Mouse (Mus musculus): ENCODE data around the gene Bace1. TPM values are rescaled to one million over a fixed set of nuclear protein-coding genes. Genes with fewer than 3 reads are reported as not detected.

Gene Bace1
- polyA plus RNA-seq, 1 experiment from 2014 or later, result 35.2 TPM

DNA sequence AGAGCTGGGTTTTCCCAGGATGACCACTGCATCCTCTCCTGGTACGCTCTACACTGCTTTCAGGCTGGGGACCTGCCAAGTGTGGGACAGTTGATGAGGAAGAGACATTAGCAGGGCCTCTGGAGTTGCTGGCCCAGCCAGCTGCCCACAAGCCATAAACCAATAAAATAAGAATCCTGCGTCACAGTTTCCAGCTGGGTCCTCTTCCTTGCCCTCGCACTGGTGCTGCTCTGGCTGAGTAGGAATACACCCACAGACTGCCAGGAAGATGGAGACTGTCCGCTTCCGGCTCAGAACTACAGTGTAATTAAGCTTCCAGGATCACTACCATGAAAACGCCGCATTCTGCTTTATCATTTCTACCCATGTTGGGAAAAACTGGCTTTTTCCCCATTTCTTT is 23.4 kb downstream of the Bace1 start:
- H3K27ac ChIP-seq (ENCODE audit: low read length), result no peak overlapping the region
- no peaks in the 10 kb centered on the region for H3K27me3 ChIP-seq (ENCODE audit: insufficient read depth, low read length)
- no peak overlapping the region for H3K9ac ChIP-seq (replicated peaks; ENCODE audit: low read length)
- H3K4me3 ChIP-seq (ENCODE audit: low read length), result no peak overlapping the region
- 69% methylated on average over 7 of the region's 7 CpGs for WGBS
- peaks cover 68% of the 10 kb centered on the region for H3K36me3 ChIP-seq (ENCODE audit: insufficient read depth, low read length)
- no peak for ATAC-seq (ENCODE audit: low FRiP score, low TSS enrichment)
- no peak overlapping the region for H3K4me2 ChIP-seq (replicated peaks; ENCODE audit: low read depth, low read length)
- H3K9me3 ChIP-seq (ENCODE audit: low read length), result no peaks in the 10 kb centered on the region
- H3K4me1 ChIP-seq (ENCODE audit: insufficient read depth, low read length), result no peaks in the 10 kb centered on the region

DNA sequence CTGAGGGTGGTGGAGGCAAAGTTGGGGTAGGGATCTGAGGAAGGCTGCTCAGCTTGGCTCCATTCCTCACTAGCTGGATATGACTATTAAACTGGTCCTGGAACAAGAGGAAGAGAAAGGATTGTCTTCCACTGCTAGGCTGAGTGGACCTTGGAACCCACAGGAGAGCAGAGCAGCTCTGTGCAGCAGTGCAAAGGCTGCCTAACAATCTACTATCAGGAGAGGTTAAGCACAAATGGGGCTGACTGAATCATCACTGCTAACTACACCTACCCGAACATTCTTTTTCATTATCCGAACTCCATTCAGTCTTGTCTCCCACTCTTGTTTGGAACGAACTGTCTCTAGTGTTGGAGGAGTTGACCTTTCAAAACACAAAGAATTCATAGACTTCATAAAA is 30.8 kb downstream of the Bace1 start:
- Histone ChIP-seq H3K4me1 (ENCODE audit: insufficient read depth, low read length) (no peaks in the 10 kb centered on the region), H3K9me3 (ENCODE audit: low read length) (no peaks in the 10 kb centered on the region), H3K9ac (replicated peaks; ENCODE audit: low read length) (no peak overlapping the region), H3K36me3 (ENCODE audit: insufficient read depth, low read length) (peaks cover 51% of the 10 kb centered on the region), H3K27ac (ENCODE audit: low read length) (no peak overlapping the region), H3K4me2 (replicated peaks; ENCODE audit: low read depth, low read length) (no peak overlapping the region), H3K27me3 (ENCODE audit: insufficient read depth, low read length) (no peaks in the 10 kb centered on the region), H3K4me3 (ENCODE audit: low read length) (no peak overlapping the region)
- 94% methylated on average over 3 of the region's 3 CpGs for WGBS
- ATAC-seq (ENCODE audit: low FRiP score, low TSS enrichment), result no peak

DNA sequence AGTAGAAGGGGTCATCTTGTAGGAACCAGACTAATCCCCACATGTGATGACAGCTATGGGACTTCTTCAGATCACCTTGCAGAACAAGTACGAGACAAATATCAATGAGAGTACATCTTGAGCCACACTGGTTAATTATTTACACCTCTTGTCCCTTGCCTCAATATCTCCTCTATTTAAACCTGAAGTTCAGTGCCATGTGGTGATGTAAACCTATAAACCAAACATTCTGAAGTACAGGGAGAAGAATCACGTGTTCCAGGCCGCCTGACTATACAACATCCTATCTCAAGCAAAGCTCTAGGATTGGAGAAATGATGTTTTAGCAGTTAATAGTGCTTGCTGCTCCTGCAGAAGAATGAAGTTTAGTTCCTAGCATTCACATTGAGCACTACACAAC is 31.9 kb downstream of the Bace1 start:
- Histone ChIP-seq H3K4me1 (ENCODE audit: insufficient read depth, low read length) (no peaks in the 10 kb centered on the region), H3K27me3 (ENCODE audit: insufficient read depth, low read length) (no peaks in the 10 kb centered on the region), H3K36me3 (ENCODE audit: insufficient read depth, low read length) (peaks cover 46% of the 10 kb centered on the region), H3K27ac (ENCODE audit: low read length) (no peak overlapping the region), H3K9ac (replicated peaks; ENCODE audit: low read length) (no peak overlapping the region), H3K9me3 (ENCODE audit: low read length) (no peaks in the 10 kb centered on the region), H3K4me3 (ENCODE audit: low read length) (no peak overlapping the region), H3K4me2 (replicated peaks; ENCODE audit: low read depth, low read length) (no peak overlapping the region)
- no peak for ATAC-seq (ENCODE audit: low FRiP score, low TSS enrichment)
- 93% methylated on average over 3 of the region's 3 CpGs for WGBS

DNA sequence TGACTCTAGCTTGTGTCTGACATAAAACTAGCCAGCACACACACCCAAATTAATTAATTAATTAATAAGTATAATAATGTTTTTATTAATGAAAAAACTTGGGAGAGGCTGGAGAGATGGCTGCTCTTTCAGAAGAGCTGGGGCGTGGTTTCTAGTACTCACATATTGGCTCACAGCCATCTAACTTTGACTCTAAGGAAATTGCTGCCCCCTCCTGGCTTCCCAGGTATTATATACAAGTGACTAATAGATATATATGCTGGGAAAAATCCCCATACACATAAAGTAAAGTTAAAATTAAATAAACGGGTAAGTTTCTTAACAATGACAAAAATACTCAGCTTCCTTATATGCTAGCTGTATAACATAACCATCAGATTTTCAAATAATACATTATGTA is 39.5 kb downstream of the Bace1 start:
- no peaks in the 10 kb centered on the region for H3K9me3 ChIP-seq (ENCODE audit: low read length)
- ATAC-seq (ENCODE audit: low FRiP score, low TSS enrichment), result no peak
- H3K9ac ChIP-seq (replicated peaks; ENCODE audit: low read length), result no peak overlapping the region
- H3K4me2 ChIP-seq (replicated peaks; ENCODE audit: low read depth, low read length), result no peak overlapping the region
- peaks cover 18% of the 10 kb centered on the region for H3K36me3 ChIP-seq (ENCODE audit: insufficient read depth, low read length)
- 81% methylated on average over 2 of the region's 2 CpGs for WGBS
- no peak overlapping the region for H3K4me3 ChIP-seq (ENCODE audit: low read length)
- no peaks in the 10 kb centered on the region for H3K27me3 ChIP-seq (ENCODE audit: insufficient read depth, low read length)
- no peak overlapping the region for H3K27ac ChIP-seq (ENCODE audit: low read length)
- H3K4me1 ChIP-seq (ENCODE audit: insufficient read depth, low read length), result no peaks in the 10 kb centered on the region

DNA sequence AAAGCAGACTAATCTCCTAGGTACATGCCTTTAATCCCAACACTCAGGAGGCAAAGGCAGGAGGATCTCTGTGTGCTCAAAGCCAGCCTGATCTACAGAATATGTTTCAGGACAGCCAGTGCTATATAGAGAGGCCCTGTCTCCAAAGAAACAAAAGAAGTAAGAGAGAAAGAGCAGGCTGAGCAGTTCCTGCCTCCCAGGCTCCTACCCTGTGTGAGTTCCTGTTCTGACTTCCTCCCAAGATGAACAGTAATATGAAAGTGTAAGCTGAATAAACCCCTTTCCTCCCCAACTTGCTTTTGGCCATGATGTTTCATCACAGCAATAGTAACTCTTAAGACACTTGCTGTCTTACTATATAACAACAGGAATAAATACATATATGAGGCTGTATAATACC is 55.3 kb downstream of the Bace1 start:
- ATAC-seq (ENCODE audit: low FRiP score, low TSS enrichment), result no peak
- no peak overlapping the region for H3K4me2 ChIP-seq (replicated peaks; ENCODE audit: low read depth, low read length)
- H3K4me1 ChIP-seq (ENCODE audit: insufficient read depth, low read length), result no peaks in the 10 kb centered on the region
- H3K9ac ChIP-seq (replicated peaks; ENCODE audit: low read length), result no peak overlapping the region
- H3K27ac ChIP-seq (ENCODE audit: low read length), result no peak overlapping the region
- H3K27me3 ChIP-seq (ENCODE audit: insufficient read depth, low read length), result no peaks in the 10 kb centered on the region
- H3K36me3 ChIP-seq (ENCODE audit: insufficient read depth, low read length), result peaks cover 55% of the 10 kb centered on the region
- no peak overlapping the region for H3K4me3 ChIP-seq (ENCODE audit: low read length)
- no peaks in the 10 kb centered on the region for H3K9me3 ChIP-seq (ENCODE audit: low read length)

DNA sequence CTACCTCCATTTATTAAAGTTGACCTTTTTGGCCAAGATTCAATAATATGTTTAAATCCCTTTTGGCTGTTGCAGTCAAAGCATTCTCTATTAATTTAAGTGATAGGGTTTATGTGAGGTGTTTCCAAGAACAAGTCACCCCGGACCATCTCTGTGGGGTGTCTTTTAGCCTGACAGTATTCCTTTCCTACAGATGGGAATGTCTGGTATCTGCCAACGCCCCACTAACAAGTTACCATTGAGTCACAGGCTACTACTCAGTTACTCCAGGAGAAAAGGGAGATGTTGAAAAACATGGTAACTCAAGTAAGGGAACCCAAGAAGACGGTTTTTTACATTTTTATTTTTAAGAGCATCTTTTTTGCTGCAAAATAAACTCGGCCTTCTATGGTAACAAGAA is 66.8 kb downstream of the Bace1 start:
- 50% methylated on average over 4 of the region's 4 CpGs for WGBS
- H3K27me3 ChIP-seq (ENCODE audit: insufficient read depth, low read length), result no peaks in the 10 kb centered on the region
- H3K4me1 ChIP-seq (ENCODE audit: insufficient read depth, low read length), result peaks cover 22% of the 10 kb centered on the region
- peaks cover 21% of the 10 kb centered on the region for H3K36me3 ChIP-seq (ENCODE audit: insufficient read depth, low read length)
- no peak overlapping the region for H3K27ac ChIP-seq (ENCODE audit: low read length)
- peak overlapping the region; percentile 96; the same call in 1 of the 2 replicates for H3K9ac ChIP-seq (replicated peaks; ENCODE audit: low read length)
- peak overlapping the region; percentile 68 for H3K4me2 ChIP-seq (replicated peaks; ENCODE audit: low read depth, low read length)
- no peaks in the 10 kb centered on the region for H3K9me3 ChIP-seq (ENCODE audit: low read length)
- ATAC-seq (ENCODE audit: low FRiP score, low TSS enrichment), result no peak
- peak overlapping the region; percentile 94 for H3K4me3 ChIP-seq (ENCODE audit: low read length)

DNA sequence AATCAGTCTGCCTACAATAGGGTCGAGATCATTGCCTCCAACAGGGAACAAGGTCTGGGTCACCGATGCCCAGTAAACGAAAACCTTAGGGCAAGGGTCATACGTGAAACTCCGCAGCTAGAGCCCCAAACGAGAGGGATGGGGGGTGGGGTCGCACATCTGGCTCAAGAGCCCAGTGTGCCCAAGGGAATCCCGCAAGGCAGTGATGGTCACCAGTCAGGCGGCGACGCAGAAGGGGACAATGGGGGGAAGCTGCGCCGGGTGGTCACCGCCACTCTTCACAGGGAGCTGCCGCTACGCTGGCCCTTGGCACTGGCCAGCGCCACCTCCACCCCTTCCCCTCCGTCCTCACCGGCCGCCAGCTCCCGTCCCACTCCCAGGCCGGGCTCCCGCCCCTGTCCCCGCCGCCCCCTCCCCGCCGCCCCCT is 67.4 kb downstream of the Bace1 start:
- Histone ChIP-seq H3K4me2 (replicated peaks; ENCODE audit: low read depth, low read length) (peak overlapping the region; percentile 68), H3K9ac (replicated peaks; ENCODE audit: low read length) (peak overlapping the region; percentile 96), H3K36me3 (ENCODE audit: insufficient read depth, low read length) (peaks cover 24% of the 10 kb centered on the region), H3K27me3 (ENCODE audit: insufficient read depth, low read length) (no peaks in the 10 kb centered on the region), H3K4me1 (ENCODE audit: insufficient read depth, low read length) (peaks cover 22% of the 10 kb centered on the region), H3K27ac (ENCODE audit: low read length) (peak overlapping the region; percentile 96), H3K4me3 (ENCODE audit: low read length) (peak overlapping the region; percentile 94), H3K9me3 (ENCODE audit: low read length) (no peaks in the 10 kb centered on the region)
- peak; percentile 73 for ATAC-seq (ENCODE audit: low FRiP score, low TSS enrichment)
- 0% methylated on average over 14 of the region's 27 CpGs for WGBS

DNA sequence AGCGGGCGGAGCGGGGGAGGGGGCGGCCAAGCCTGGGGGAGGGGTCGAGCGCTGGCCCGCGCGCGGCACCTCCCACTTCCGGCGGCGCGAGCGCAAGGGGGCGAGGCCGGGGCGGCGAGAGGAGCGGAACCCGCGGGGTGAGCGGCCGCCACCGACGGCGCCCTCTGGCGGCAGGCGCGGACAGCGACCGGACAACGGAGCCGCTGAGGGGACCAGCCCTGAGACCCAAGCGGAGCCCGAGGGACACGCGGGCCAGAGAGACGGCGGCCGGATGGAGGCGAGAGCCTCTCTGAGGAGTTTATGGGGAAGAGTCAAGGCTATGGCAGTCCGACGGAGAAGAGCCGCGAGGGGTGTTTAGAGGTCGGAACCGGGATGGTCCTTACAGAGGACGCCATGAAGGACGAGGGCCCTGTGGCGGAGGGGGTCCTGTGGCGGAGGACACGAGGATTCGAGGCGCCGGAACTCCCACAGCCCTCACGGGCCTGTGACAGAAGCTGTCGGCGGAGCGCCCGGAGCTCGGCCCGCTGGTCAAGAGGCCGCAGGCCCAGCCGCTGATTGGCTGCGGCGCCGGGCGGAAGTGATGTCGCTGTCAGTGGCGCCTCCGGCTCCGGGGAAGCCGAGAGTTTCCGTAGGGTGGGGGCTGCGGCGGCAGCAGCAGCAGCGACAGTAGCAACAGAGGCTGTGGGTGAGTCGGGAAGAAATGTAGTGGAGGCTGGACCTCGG is 68.1 kb downstream of the Bace1 start, which contains the start of the genes Pcsk7 and Rnf214:
TSS of gene Pcsk7 (plus strand) at position 143 of the 723 bp plus-strand sequence.
TSS of gene Rnf214 (minus strand) at position 557 of the 723 bp plus-strand sequence.
- Histone ChIP-seq H3K4me1 (ENCODE audit: insufficient read depth, low read length) (peaks cover 22% of the 10 kb centered on the region), H3K9ac (replicated peaks; ENCODE audit: low read length) (peak within 1 kb of the TSS; percentile 96), H3K9me3 (ENCODE audit: low read length) (no peaks in the 10 kb centered on the region), H3K4me3 (ENCODE audit: low read length) (peak within 1 kb of the TSS; percentile 94), H3K36me3 (ENCODE audit: insufficient read depth, low read length) (peaks cover 30% of the 10 kb centered on the region), H3K27me3 (ENCODE audit: insufficient read depth, low read length) (no peaks in the 10 kb centered on the region), H3K4me2 (replicated peaks; ENCODE audit: low read depth, low read length) (peak within 1 kb of the TSS; percentile 68), H3K27ac (ENCODE audit: low read length) (peak within 1 kb of the TSS; percentile 96)
- peak; percentile 94 for ATAC-seq (ENCODE audit: low FRiP score, low TSS enrichment)
- under 1% methylated on average over 64 of the region's 80 CpGs for WGBS

DNA sequence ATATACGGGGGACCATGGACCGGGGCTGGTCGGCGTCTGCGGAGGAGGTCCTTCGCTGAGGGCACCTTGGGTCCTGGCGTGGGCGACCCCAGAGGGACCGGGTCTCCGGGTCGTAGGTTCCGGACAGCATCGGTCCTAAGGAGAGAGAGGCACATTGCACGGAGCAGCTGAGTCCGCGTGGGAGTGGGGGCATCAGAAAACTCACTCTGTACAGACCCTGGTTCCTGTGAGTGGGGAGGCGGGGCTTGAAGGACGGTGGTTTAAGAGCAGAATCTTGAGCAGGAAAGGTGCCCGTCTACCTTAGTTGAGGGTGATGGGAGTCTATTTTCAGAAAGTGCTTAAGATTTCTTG is 68.7 kb downstream of the Bace1 start:
- ATAC-seq (ENCODE audit: low FRiP score, low TSS enrichment), result no peak
- H3K4me3 ChIP-seq (ENCODE audit: low read length), result peak overlapping the region; percentile 94
- H3K9ac ChIP-seq (replicated peaks; ENCODE audit: low read length), result peak overlapping the region; percentile 96
- H3K27me3 ChIP-seq (ENCODE audit: insufficient read depth, low read length), result no peaks in the 10 kb centered on the region
- H3K4me1 ChIP-seq (ENCODE audit: insufficient read depth, low read length), result peaks cover 22% of the 10 kb centered on the region
- H3K27ac ChIP-seq (ENCODE audit: low read length), result peak overlapping the region; percentile 96
- H3K36me3 ChIP-seq (ENCODE audit: insufficient read depth, low read length), result peaks cover 27% of the 10 kb centered on the region
- peak overlapping the region; percentile 68 for H3K4me2 ChIP-seq (replicated peaks; ENCODE audit: low read depth, low read length)
- H3K9me3 ChIP-seq (ENCODE audit: low read length), result no peaks in the 10 kb centered on the region
- WGBS, result under 1% methylated on average over 19 of the region's 19 CpGs

DNA sequence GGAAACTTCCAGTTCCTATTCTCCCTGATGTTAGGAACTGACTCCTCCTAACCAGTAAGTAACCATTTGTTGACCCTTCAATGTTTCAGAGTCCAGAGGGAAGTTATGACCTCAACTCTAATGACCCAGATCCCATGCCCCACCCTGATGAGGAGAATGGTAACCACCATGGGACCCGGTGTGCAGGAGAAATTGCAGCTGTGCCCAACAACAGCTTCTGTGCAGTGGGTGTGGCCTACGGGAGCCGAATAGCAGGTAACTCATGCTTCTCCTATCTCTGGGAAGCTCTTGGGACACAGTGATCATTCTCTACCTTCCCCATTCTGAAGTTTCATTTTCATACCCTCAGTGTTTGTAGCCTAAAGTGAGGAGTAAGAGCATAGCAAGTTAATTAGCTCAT is 72.6 kb downstream of the Bace1 start:
- H3K4me3 ChIP-seq (ENCODE audit: low read length), result no peak overlapping the region
- ATAC-seq (ENCODE audit: low FRiP score, low TSS enrichment), result no peak
- peaks cover 41% of the 10 kb centered on the region for H3K36me3 ChIP-seq (ENCODE audit: insufficient read depth, low read length)
- no peak overlapping the region for H3K27ac ChIP-seq (ENCODE audit: low read length)
- H3K9ac ChIP-seq (replicated peaks; ENCODE audit: low read length), result no peak overlapping the region
- no peaks in the 10 kb centered on the region for H3K27me3 ChIP-seq (ENCODE audit: insufficient read depth, low read length)
- H3K4me1 ChIP-seq (ENCODE audit: insufficient read depth, low read length), result peaks cover 10% of the 10 kb centered on the region
- no peak overlapping the region for H3K4me2 ChIP-seq (replicated peaks; ENCODE audit: low read depth, low read length)
- 88% methylated on average over 3 of the region's 3 CpGs for WGBS
- H3K9me3 ChIP-seq (ENCODE audit: low read length), result no peaks in the 10 kb centered on the region
